Mouse (Mus musculus): ENCODE data around the gene Adamts4. TPM values are rescaled to one million over a fixed set of nuclear protein-coding genes. Genes with fewer than 3 reads are reported as not detected.

Gene Adamts4
- polyA plus RNA-seq, 1 experiment from 2014 or later: 3.0 TPM

DNA sequence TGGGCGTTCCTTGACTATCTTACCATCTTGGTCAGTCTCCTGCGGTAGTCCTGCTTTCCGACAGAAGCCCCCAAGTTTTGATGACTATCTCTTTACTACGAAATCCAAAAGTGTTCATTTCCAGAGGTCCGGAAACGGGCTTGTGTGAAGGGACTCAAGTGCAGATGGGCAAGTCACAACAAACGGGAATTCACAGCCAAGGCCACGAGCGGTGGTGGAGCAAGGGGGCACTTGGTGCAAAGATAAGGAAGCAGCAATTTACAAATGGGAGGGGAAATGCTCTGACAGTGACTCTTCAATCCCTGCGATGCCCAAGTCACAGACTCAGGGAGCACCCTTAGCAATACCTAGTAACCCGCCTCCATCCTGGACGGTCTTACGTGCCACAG, 2.8 kb upstream of the Adamts4 start:
- Histone ChIP-seq H3K36me3 (peaks cover 29% of the 10 kb centered on the region), H3K27me3 (no peaks in the 10 kb centered on the region), H3K4me3 (peak overlapping the region; percentile 59), H3K4me1 (replicated peaks) (peaks cover 66% of the 10 kb centered on the region), H3K9me3 (no peaks in the 10 kb centered on the region), H3K9ac (peak overlapping the region; percentile 55), H3K4me2 (peak overlapping the region; percentile 64), H3K27ac (replicated peaks) (peak overlapping the region; percentile 81)
- peak; percentile 19; the same call in 1 of the 2 replicates for ATAC-seq (ENCODE audit: low read depth)
- 12% methylated on average over 13 of the region's 13 CpGs for WGBS

DNA sequence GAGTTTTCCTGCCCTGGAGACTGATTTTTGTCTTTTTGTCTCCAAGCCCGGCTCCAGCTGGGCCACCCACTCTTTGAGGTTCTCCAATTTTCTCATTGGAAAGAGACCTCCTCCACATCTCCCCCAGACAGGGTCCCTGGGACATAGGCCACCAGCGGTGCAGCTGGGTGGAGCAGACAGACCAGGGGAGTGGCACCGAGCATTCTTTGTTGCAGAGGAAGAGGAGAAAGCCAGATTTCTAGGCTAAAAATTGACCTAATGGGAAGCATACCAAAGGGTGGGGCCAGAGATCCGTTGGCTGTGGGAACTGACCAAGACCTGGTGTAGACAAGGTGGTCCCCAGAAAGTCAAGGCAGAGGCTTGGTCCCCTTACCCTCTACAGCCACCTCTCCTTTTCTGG, 2.3 kb upstream of the Adamts4 start:
- 31% methylated on average over 4 of the region's 4 CpGs for WGBS
- peak overlapping the region; percentile 59 for H3K4me3 ChIP-seq

DNA sequence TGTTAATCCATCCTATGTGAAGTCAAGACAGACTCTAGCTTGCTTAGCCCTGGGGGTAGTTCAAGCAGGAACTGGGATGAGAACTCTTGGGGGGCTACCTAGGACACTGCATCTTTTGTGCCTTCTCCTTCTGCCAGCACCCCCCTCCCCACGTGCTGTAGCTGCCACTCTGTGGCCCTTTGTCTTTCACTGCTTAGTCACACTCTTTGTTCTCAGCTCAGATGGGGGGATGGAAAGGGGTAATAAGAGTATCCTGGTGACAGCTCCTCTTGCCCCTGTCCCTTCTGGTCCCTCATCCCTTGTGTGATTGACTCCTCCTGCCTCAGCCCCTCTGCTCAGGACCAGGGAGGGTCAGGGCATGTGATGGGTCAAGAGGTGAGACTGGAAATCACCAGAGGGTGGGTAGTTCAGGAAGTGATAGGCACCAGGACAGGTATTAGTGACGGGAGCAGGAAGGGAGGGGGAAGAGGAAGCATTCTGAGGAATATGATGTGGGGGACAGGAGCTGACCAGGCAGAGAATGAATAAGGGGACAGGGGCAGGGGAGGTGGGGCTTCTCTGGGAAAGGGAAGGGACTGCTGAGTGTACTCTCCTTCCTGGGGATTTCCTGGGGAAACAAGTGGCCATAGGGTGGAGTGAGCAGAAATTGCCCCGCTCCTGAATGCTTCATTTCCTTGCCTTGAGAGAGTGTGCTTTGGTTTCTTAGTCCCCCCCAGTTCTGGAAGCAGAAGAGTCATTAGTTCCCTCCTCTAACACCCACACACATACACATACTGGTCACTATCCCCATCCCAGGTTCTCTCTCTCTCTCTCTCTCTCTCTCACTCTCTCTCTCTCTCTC, 1.6 kb upstream of the Adamts4 start:
- Histone ChIP-seq H3K4me2 (0 out of 2 replicates have a peak overlapping the region, but pooled peaks have one; percentile 64), H3K36me3 (peaks cover 17% of the 10 kb centered on the region), H3K27me3 (no peaks in the 10 kb centered on the region), H3K4me3 (no peak overlapping the region), H3K9me3 (no peaks in the 10 kb centered on the region), H3K9ac (no peak overlapping the region), H3K4me1 (replicated peaks) (peaks cover 71% of the 10 kb centered on the region), H3K27ac (replicated peaks) (peak overlapping the region; percentile 81)
- 42% methylated on average over 3 of the region's 3 CpGs for WGBS
- no peak for ATAC-seq (ENCODE audit: low read depth)

More for the DNA sequence above, 2.3 kb upstream of the Adamts4 start:
- Histone ChIP-seq H3K27ac (replicated peaks) (peak overlapping the region; percentile 81), H3K4me1 (replicated peaks) (peaks cover 70% of the 10 kb centered on the region), H3K9me3 (no peaks in the 10 kb centered on the region), H3K36me3 (peaks cover 24% of the 10 kb centered on the region), H3K9ac (0 out of 2 replicates have a peak overlapping the region, but pooled peaks have one; percentile 55), H3K4me2 (peak overlapping the region; percentile 64), H3K27me3 (no peaks in the 10 kb centered on the region)
- ATAC-seq (ENCODE audit: low read depth): no peak

DNA sequence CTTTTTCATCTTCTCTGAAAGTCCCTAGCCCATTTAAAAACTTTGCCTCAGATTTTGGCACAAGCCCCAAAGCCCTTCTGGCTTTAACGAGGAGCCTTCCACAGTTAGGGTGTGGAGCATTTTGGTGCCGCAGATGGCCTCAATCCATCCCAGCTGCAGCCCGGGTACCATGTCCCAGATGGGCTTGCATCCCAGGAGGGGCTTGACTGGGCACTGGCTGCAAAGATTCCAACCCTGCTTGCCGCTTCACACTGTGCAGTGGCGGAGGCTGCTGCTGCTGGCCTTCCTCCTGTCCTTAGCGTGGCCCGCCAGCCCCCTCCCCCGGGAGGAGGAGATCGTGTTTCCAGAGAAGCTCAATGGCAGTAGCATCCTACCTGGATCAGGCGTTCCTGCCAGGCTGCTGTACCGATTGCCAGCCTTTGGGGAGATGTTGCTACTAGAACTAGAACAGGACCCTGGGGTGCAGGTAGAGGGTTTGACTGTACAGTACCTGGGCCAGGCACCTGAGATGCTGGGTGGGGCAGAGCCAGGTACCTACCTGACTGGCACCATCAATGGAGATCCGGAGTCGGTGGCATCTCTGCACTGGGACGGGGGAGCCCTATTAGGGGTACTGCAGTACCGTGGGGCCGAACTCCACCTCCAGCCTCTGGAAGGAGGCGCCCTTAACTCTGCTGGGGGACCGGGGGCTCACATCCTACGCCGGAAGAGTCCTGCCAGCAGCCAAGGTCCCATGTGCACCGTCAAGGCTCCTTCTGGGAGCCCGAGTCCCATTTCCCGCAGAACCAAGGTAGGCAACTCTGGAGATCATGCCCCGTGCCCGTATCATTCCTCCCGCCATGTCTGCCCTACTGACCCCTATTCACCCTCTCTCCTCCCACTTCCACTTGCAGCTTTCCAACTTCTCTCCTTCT, 716 bp downstream of the Adamts4 start, which contains the start of gene Ndufs2:
Gene Ndufs2 (minus strand): TSS at position 709 of the 914 bp plus-strand sequence.
- no peaks in the 10 kb centered on the region for H3K27me3 ChIP-seq
- no peaks in the 10 kb centered on the region for H3K36me3 ChIP-seq
- H3K9me3 ChIP-seq: no peaks in the 10 kb centered on the region
- H3K4me2 ChIP-seq: peak within 1 kb of the TSS; percentile 53
- H3K4me1 ChIP-seq (replicated peaks): peaks cover 61% of the 10 kb centered on the region
- 12% methylated on average over 26 of the region's 26 CpGs for WGBS
- ATAC-seq (ENCODE audit: low read depth): peak; percentile 7; the same call in 1 of the 2 replicates
- peak within 1 kb of the TSS; percentile 41 for H3K9ac ChIP-seq
- peak within 1 kb of the TSS; percentile 77 for H3K27ac ChIP-seq (replicated peaks)
- peak within 1 kb of the TSS; percentile 29 for H3K4me3 ChIP-seq

DNA sequence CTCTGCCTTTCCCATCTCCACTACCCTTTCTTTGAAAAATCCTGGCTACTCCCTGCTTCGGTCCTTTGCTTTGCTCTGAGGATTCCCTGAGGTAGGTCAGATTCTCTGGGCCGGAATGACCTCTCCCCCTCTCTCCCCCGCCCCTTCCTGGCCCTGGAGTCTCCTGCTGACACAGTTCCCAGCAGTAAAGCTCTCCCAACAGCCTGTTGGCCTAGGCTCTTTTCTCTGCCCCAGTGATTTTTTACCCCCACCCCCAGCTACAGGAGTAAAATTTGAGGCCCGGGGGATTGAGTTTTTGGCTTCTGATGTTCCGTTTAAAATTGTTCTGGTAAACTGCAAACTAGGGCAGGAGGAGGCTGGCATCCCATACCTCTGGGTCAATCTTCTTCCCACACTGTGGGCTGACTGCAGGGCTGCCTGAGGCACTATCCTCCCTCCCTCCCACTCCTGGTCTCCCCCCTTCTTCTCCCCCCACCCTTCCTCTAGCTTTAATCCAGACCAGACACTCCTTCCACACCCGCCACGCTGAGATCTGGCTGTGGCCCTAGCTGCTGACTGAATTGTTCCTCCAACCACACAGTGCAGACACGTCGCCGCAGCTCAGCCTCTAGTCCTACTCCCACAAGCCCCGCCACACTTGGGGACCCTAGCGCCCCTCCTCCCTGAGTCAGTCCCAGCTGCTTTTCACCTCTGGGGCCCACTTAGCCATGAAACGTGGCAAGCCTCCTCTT, 1.5 kb downstream of the Adamts4 start:
- H3K9ac ChIP-seq: peak overlapping the region; percentile 41
- peak overlapping the region; percentile 77 for H3K27ac ChIP-seq (replicated peaks)
- no peak for ATAC-seq (ENCODE audit: low read depth)
- no peaks in the 10 kb centered on the region for H3K27me3 ChIP-seq
- no peaks in the 10 kb centered on the region for H3K9me3 ChIP-seq
- H3K4me3 ChIP-seq: peak overlapping the region; percentile 29
- peak overlapping the region; percentile 53 for H3K4me2 ChIP-seq
- H3K36me3 ChIP-seq: no peaks in the 10 kb centered on the region
- peaks cover 55% of the 10 kb centered on the region for H3K4me1 ChIP-seq (replicated peaks)
- WGBS: 2% methylated on average over 13 of the region's 13 CpGs

DNA sequence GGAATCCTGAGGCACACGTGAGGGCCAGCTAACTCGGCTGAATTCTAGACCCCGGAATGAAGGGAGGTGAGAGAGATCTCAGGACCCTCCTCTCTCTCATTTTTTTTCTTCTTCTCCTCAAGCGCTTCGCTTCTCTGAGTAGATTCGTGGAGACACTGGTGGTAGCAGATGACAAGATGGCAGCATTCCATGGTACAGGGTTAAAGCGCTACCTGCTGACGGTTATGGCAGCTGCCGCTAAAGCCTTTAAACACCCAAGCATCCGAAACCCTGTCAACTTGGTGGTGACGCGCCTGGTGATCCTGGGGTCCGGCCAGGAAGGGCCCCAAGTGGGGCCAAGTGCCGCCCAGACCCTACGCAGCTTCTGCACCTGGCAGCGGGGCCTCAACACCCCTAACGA, 2.2 kb downstream of the Adamts4 start:
- no peak overlapping the region for H3K9ac ChIP-seq
- ATAC-seq (ENCODE audit: low read depth): no peak
- H3K27ac ChIP-seq (replicated peaks): peak overlapping the region; percentile 77; the same call in 1 of the 2 replicates

DNA sequence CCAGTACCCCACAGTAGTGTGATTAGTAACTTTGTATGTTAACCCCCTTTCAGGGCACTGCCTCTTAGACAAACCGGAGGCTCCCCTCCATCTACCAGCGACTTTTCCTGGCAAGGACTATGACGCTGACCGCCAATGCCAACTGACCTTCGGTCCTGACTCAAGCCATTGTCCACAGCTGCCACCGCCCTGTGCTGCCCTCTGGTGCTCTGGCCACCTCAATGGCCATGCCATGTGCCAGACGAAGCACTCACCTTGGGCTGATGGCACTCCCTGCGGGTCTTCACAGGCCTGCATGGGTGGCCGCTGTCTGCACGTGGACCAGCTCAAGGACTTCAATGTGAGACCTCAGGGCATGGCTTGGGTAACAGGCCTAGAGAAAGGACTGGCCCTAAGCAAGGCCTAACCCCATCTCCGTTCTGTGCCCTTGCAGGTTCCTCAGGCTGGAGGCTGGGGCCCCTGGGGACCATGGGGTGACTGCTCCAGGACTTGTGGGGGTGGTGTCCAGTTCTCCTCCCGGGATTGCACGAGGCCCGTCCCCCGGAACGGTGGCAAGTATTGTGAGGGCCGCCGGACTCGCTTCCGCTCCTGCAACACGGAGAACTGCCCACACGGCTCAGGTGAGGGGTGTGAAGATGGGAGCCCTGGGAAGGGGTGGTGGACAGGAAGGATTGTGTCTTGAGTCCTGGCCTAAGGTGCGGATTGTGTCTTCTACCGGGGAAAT, 6.0 kb downstream of the Adamts4 start:
- ATAC-seq (ENCODE audit: low read depth): no peak
- H3K4me3 ChIP-seq: no peak overlapping the region
- H3K4me1 ChIP-seq (replicated peaks): peaks cover 17% of the 10 kb centered on the region
- no peaks in the 10 kb centered on the region for H3K36me3 ChIP-seq
- no peaks in the 10 kb centered on the region for H3K9me3 ChIP-seq
- H3K9ac ChIP-seq: no peak overlapping the region
- H3K4me2 ChIP-seq: no peak overlapping the region
- no peak overlapping the region for H3K27ac ChIP-seq (replicated peaks)
- H3K27me3 ChIP-seq: no peaks in the 10 kb centered on the region
- WGBS: 91% methylated on average over 24 of the region's 24 CpGs

More for the DNA sequence above, 2.2 kb downstream of the Adamts4 start:
- peak overlapping the region; percentile 53 for H3K4me2 ChIP-seq
- H3K4me1 ChIP-seq (replicated peaks): peaks cover 53% of the 10 kb centered on the region
- H3K4me3 ChIP-seq: no peak overlapping the region
- 58% methylated on average over 17 of the region's 17 CpGs for WGBS
- H3K27me3 ChIP-seq: no peaks in the 10 kb centered on the region
- H3K9me3 ChIP-seq: no peaks in the 10 kb centered on the region
- H3K36me3 ChIP-seq: no peaks in the 10 kb centered on the region

DNA sequence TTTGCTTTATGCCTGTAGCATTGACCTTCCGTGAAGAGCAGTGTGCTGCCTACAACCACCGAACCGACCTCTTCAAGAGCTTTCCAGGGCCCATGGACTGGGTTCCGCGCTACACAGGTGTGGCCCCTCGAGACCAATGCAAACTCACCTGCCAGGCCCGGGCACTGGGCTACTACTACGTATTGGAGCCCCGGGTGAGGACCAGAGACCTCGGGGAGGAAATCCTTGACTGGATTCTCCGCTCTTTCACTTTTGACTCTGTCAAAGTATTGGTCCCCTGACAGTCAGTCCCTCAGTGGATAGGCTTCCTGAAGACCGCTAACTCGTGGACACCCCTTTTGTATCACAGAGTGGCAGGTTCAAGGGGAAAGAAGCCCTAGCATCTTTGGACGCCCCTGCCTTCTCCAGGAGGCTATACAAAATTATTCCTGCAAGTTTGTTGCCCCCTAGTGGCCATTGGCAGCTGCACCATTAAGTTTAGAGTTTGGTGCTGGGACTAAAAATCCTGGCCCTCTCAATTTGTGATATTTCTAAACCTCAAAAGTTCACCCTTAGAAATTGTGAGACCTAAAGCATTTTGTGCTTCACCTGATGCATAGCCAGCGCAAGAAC, 6.8 kb downstream of the Adamts4 start:
- no peak for ATAC-seq (ENCODE audit: low read depth)
- H3K4me2 ChIP-seq: no peak overlapping the region
- no peaks in the 10 kb centered on the region for H3K27me3 ChIP-seq
- H3K27ac ChIP-seq (replicated peaks): no peak overlapping the region
- H3K4me1 ChIP-seq (replicated peaks): peaks cover 11% of the 10 kb centered on the region
- H3K9ac ChIP-seq: no peak overlapping the region
- H3K4me3 ChIP-seq: no peak overlapping the region
- no peaks in the 10 kb centered on the region for H3K9me3 ChIP-seq
- 63% methylated on average over 15 of the region's 15 CpGs for WGBS
- H3K36me3 ChIP-seq: no peaks in the 10 kb centered on the region

DNA sequence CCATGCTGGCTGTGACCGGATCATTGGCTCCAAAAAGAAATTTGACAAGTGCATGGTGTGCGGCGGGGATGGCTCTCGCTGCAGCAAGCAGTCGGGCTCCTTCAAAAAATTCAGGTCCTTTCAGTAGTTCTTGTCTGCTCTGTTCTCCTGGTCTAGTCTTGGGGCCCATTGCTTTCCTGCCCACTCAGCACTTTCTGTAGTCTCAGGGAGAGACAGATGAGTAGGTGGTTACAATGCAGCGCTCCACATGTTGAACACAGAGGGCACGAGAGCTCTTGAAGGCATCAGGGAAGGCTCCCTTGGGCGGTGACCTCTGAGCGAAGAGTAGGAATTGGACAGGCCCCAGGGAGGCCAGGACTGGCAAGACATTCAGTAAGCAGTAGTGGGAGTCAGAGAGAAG, 7.6 kb downstream of the Adamts4 start:
- H3K27me3 ChIP-seq: no peaks in the 10 kb centered on the region
- 87% methylated on average over 9 of the region's 9 CpGs for WGBS
- H3K27ac ChIP-seq (replicated peaks): no peak overlapping the region
- H3K4me1 ChIP-seq (replicated peaks): peaks cover 12% of the 10 kb centered on the region
- H3K4me2 ChIP-seq: no peak overlapping the region
- no peaks in the 10 kb centered on the region for H3K9me3 ChIP-seq
- no peaks in the 10 kb centered on the region for H3K36me3 ChIP-seq
- H3K4me3 ChIP-seq: no peak overlapping the region
- H3K9ac ChIP-seq: no peak overlapping the region
- ATAC-seq (ENCODE audit: low read depth): no peak

DNA sequence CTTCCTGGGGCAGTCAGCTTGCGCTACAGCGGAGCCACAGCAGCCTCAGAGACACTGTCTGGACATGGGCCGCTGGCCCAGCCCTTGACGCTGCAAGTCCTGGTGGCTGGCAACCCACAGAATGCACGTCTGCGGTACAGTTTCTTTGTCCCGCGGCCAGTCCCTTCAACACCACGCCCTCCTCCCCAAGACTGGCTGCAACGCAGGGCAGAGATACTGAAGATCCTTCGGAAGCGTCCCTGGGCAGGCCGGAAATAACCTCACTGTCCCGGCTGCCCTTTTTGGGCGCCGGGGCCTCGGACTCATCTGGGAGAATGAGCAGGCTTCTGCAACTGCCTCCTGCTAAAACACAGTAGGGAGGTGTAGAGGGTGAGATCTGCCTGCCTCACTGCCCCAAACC, 8.7 kb downstream of the Adamts4 start:
- ATAC-seq (ENCODE audit: low read depth): no peak
- Histone ChIP-seq H3K27ac (replicated peaks) (no peak overlapping the region), H3K4me2 (no peak overlapping the region), H3K4me3 (no peak overlapping the region), H3K9ac (no peak overlapping the region), H3K36me3 (no peaks in the 10 kb centered on the region), H3K27me3 (no peaks in the 10 kb centered on the region), H3K4me1 (replicated peaks) (peaks cover 9% of the 10 kb centered on the region), H3K9me3 (no peaks in the 10 kb centered on the region)
- WGBS: 81% methylated on average over 17 of the region's 17 CpGs

DNA sequence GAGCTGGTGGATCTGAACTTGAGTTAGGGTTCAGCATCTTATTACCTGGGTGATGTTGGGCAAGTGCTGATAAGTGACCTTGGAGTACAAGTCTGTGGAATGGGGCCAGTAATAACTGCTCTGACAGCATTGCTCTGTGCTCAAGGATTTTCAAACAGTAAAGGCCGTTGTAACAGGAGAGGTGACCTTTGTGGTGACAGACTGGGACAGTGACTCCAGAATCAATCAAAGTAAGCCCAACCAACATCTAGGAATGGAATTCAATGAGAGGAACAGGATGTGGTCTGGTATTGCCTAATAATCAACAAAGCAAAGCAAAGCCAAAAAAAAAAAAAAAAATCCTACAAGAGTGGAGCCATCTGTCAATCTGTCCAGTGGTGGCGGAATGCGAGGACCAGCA, 10.1 kb downstream of the Adamts4 start:
- Histone ChIP-seq H3K27me3 (no peaks in the 10 kb centered on the region), H3K27ac (replicated peaks) (no peak overlapping the region), H3K9ac (no peak overlapping the region), H3K9me3 (no peaks in the 10 kb centered on the region), H3K36me3 (no peaks in the 10 kb centered on the region), H3K4me3 (no peak overlapping the region), H3K4me1 (replicated peaks) (peaks cover 9% of the 10 kb centered on the region), H3K4me2 (no peak overlapping the region)
- no peak for ATAC-seq (ENCODE audit: low read depth)
- 73% methylated on average over 3 of the region's 3 CpGs for WGBS

All from neural tube, embryonic 13.5 days (tissue).